Mouse (Mus musculus) cerebellum, postnatal 36 days (tissue): ENCODE data around the gene Meis1.
A peak's percentile ranks its signal among the peaks of the same experiment; 100 is the strongest.

Source experiments
- DNase-seq, 2 experiments: peaks; one replicate each; pipeline ENCODE4 v3.0.0; 2021 to 2022; ENCODE audit warnings: mixed read lengths in 2 of 2

Gene Meis1

GRCm38 (mm10) chr11:18898862-18899261, 119.9 kb downstream of the Meis1 start:
- DNase-seq = no peak

- DNase-seq = peak; percentile 22 to 29
Measured at GRCm38 (mm10) chr11:18897921-18898646, 120.7 kb downstream of the Meis1 start.

- no peak for DNase-seq
Measured at GRCm38 (mm10) chr11:18897250-18897649, 121.5 kb downstream of the Meis1 start.

GRCm38 (mm10) chr11:18892470-18892869, 126.3 kb downstream of the Meis1 start:
- no peak for DNase-seq

GRCm38 (mm10) chr11:18889139-18889538, 129.6 kb downstream of the Meis1 start:
- DNase-seq = no peak

GRCm38 (mm10) chr11:18888651-18889050, 130.1 kb downstream of the Meis1 start:
- no peak for DNase-seq

- no peak for DNase-seq
Measured at GRCm38 (mm10) chr11:18885729-18886325, 133.0 kb downstream of the Meis1 start.

GRCm38 (mm10) chr11:18885036-18885728, 133.6 kb downstream of the Meis1 start:
- no peak for DNase-seq

GRCm38 (mm10) chr11:18883987-18884386, 134.8 kb downstream of the Meis1 start:
- DNase-seq = no peak

- no peak for DNase-seq
Measured at GRCm38 (mm10) chr11:18883507-18883881, 135.3 kb downstream of the Meis1 start.

GRCm38 (mm10) chr11:18882747-18883506, 135.9 kb downstream of the Meis1 start:
- DNase-seq = no peak

- no peak for DNase-seq
Measured at GRCm38 (mm10) chr11:18882315-18882714, 136.5 kb downstream of the Meis1 start.

GRCm38 (mm10) chr11:18880806-18881205, 138.0 kb downstream of the Meis1 start:
- no peak for DNase-seq

- no peak for DNase-seq
Measured at GRCm38 (mm10) chr11:18879456-18879818, 139.3 kb downstream of the Meis1 start.

- DNase-seq = no peak
Measured at GRCm38 (mm10) chr11:18878748-18879455, 139.9 kb downstream of the Meis1 start.

- peak; percentile 15 to 34 for DNase-seq
Measured at GRCm38 (mm10) chr11:18878016-18878415, 140.8 kb downstream of the Meis1 start.

- DNase-seq = peak; percentile 67 to 70
Measured at GRCm38 (mm10) chr11:18877626-18878011, 141.2 kb downstream of the Meis1 start.

GRCm38 (mm10) chr11:18876886-18877625, 141.7 kb downstream of the Meis1 start:
- DNase-seq = peak; percentile 47 to 62

- peak in 1 of 2 experiments; percentile 23 for DNase-seq
Measured at GRCm38 (mm10) chr11:18875911-18876885, 142.6 kb downstream of the Meis1 start.
